Mouse (Mus musculus): ENCODE data around the gene Klhl11. TPM values are rescaled to one million over a fixed set of nuclear protein-coding genes. Genes with fewer than 3 reads are reported as not detected.
A peak's percentile ranks its signal among the peaks of the same experiment; 100 is the strongest.

The Klhl11 gene
- total and polyA plus RNA-seq, 2 experiments from 2014 or later = 10.7 to 56.5 TPM

GRCm38 (mm10) chr11:100500241-100500640 is 27.7 kb upstream of the Klhl11 start:
- no peak overlapping the region for H3K9ac ChIP-seq (replicated peaks; ENCODE audit: low read length)
- no peaks in the 10 kb centered on the region for H3K9me3 ChIP-seq (ENCODE audit: low read length)
- no peak for ATAC-seq
- WGBS = 81% methylated on average over 3 of the region's 3 CpGs
- no peak for TF ChIP-seq CTCF (IDR thresholded peaks at IDR 0.05; ENCODE audit: low read depth)
- peaks cover 66% of the 10 kb centered on the region for H3K36me3 ChIP-seq (ENCODE audit: insufficient read depth, low read length)
- DNase-seq (ENCODE audit: low spot score) = no peak
- H3K4me1 ChIP-seq (ENCODE audit: insufficient read depth, low read length) = no peaks in the 10 kb centered on the region
- no peak overlapping the region for H3K4me3 ChIP-seq (ENCODE audit: low read length)
- no peaks in the 10 kb centered on the region for H3K27me3 ChIP-seq (ENCODE audit: insufficient read depth, low read length)
- H3K4me2 ChIP-seq (ENCODE audit: low read depth, low read length) = no peak overlapping the region
- H3K27ac ChIP-seq = no peak overlapping the region

GRCm38 (mm10) chr11:100493771-100494170 is 21.2 kb upstream of the Klhl11 start:
- ATAC-seq (no peak), DNase-seq (ENCODE audit: low spot score) (no peak)
- Histone ChIP-seq H3K9ac (replicated peaks; ENCODE audit: low read length) (no peak overlapping the region), H3K4me2 (ENCODE audit: low read depth, low read length) (no peak overlapping the region), H3K4me1 (ENCODE audit: insufficient read depth, low read length) (no peaks in the 10 kb centered on the region), H3K36me3 (ENCODE audit: insufficient read depth, low read length) (peaks cover 77% of the 10 kb centered on the region), H3K27me3 (ENCODE audit: insufficient read depth, low read length) (no peaks in the 10 kb centered on the region), H3K27ac (no peak overlapping the region), H3K9me3 (ENCODE audit: low read length) (no peaks in the 10 kb centered on the region), H3K4me3 (ENCODE audit: low read length) (no peak overlapping the region)
- no peak for TF ChIP-seq CTCF (IDR thresholded peaks at IDR 0.05; ENCODE audit: low read depth)
- WGBS = 91% methylated on average over 12 of the region's 12 CpGs

- Histone ChIP-seq H3K36me3 (ENCODE audit: insufficient read depth, low read length) (peaks cover 54% of the 10 kb centered on the region), H3K27me3 (ENCODE audit: insufficient read depth, low read length) (no peaks in the 10 kb centered on the region), H3K4me1 (ENCODE audit: insufficient read depth, low read length) (no peaks in the 10 kb centered on the region), H3K9me3 (ENCODE audit: low read length) (no peaks in the 10 kb centered on the region), H3K4me3 (ENCODE audit: low read length) (no peak overlapping the region), H3K9ac (replicated peaks; ENCODE audit: low read length) (no peak overlapping the region), H3K4me2 (ENCODE audit: low read depth, low read length) (no peak overlapping the region), H3K27ac (no peak overlapping the region)
- TF ChIP-seq CTCF (IDR thresholded peaks at IDR 0.05; ENCODE audit: low read depth) = peak; percentile 58
- 92% methylated on average over 6 of the region's 6 CpGs for WGBS
- peak; percentile 7 for DNase-seq (ENCODE audit: low spot score)
- ATAC-seq = no peak
Observed at GRCm38 (mm10) chr11:100490951-100491350, 18.4 kb upstream of the Klhl11 start.

GRCm38 (mm10) chr11:100485801-100486538 is 13.4 kb upstream of the Klhl11 start:
- no peak overlapping the region for H3K9ac ChIP-seq (replicated peaks; ENCODE audit: low read length)
- DNase-seq (ENCODE audit: low spot score) = peak; percentile 68
- H3K27ac ChIP-seq = no peak overlapping the region
- TF ChIP-seq CTCF (IDR thresholded peaks at IDR 0.05; ENCODE audit: low read depth) = peak; percentile 67
- peaks cover 48% of the 10 kb centered on the region for H3K36me3 ChIP-seq (ENCODE audit: insufficient read depth, low read length)
- H3K27me3 ChIP-seq (ENCODE audit: insufficient read depth, low read length) = no peaks in the 10 kb centered on the region
- no peak for ATAC-seq
- WGBS = 87% methylated on average over 8 of the region's 8 CpGs
- no peak overlapping the region for H3K4me3 ChIP-seq (ENCODE audit: low read length)
- H3K9me3 ChIP-seq (ENCODE audit: low read length) = no peaks in the 10 kb centered on the region
- H3K4me1 ChIP-seq (ENCODE audit: insufficient read depth, low read length) = no peaks in the 10 kb centered on the region
- no peak overlapping the region for H3K4me2 ChIP-seq (ENCODE audit: low read depth, low read length)

GRCm38 (mm10) chr11:100484461-100484860 is 11.9 kb upstream of the Klhl11 start:
- ATAC-seq (no peak), DNase-seq (ENCODE audit: low spot score) (no peak)
- 98% methylated on average over 3 of the region's 3 CpGs for WGBS
- no peak for TF ChIP-seq CTCF (IDR thresholded peaks at IDR 0.05; ENCODE audit: low read depth)
- no peaks in the 10 kb centered on the region for H3K4me1 ChIP-seq (ENCODE audit: insufficient read depth, low read length)
- H3K9me3 ChIP-seq (ENCODE audit: low read length) = no peaks in the 10 kb centered on the region
- H3K27ac ChIP-seq = no peak overlapping the region
- H3K27me3 ChIP-seq (ENCODE audit: insufficient read depth, low read length) = no peaks in the 10 kb centered on the region
- H3K4me3 ChIP-seq (ENCODE audit: low read length) = no peak overlapping the region
- no peak overlapping the region for H3K9ac ChIP-seq (replicated peaks; ENCODE audit: low read length)
- H3K36me3 ChIP-seq (ENCODE audit: insufficient read depth, low read length) = peaks cover 49% of the 10 kb centered on the region
- H3K4me2 ChIP-seq (ENCODE audit: low read depth, low read length) = no peak overlapping the region

- H3K36me3 ChIP-seq (ENCODE audit: insufficient read depth, low read length) = peaks cover 57% of the 10 kb centered on the region
- H3K4me3 ChIP-seq (ENCODE audit: low read length) = no peak overlapping the region
- TF ChIP-seq CTCF (IDR thresholded peaks at IDR 0.05; ENCODE audit: low read depth) = no peak
- WGBS = 93% methylated on average over 7 of the region's 7 CpGs
- H3K4me2 ChIP-seq (ENCODE audit: low read depth, low read length) = no peak overlapping the region
- no peak overlapping the region for H3K27ac ChIP-seq
- no peaks in the 10 kb centered on the region for H3K27me3 ChIP-seq (ENCODE audit: insufficient read depth, low read length)
- no peaks in the 10 kb centered on the region for H3K4me1 ChIP-seq (ENCODE audit: insufficient read depth, low read length)
- no peaks in the 10 kb centered on the region for H3K9me3 ChIP-seq (ENCODE audit: low read length)
- ATAC-seq (no peak), DNase-seq (ENCODE audit: low spot score) (no peak)
- H3K9ac ChIP-seq (replicated peaks; ENCODE audit: low read length) = no peak overlapping the region
Observed at GRCm38 (mm10) chr11:100479152-100479551, 6.6 kb upstream of the Klhl11 start.

- H3K27ac ChIP-seq = no peak overlapping the region
- H3K4me3 ChIP-seq (ENCODE audit: low read length) = no peak overlapping the region
- no peak overlapping the region for H3K4me2 ChIP-seq (ENCODE audit: low read depth, low read length)
- TF ChIP-seq CTCF (IDR thresholded peaks at IDR 0.05; ENCODE audit: low read depth) = no peak
- H3K9ac ChIP-seq (replicated peaks; ENCODE audit: low read length) = no peak overlapping the region
- ATAC-seq (no peak), DNase-seq (ENCODE audit: low spot score) (no peak)
- H3K4me1 ChIP-seq (ENCODE audit: insufficient read depth, low read length) = no peaks in the 10 kb centered on the region
- peaks cover 37% of the 10 kb centered on the region for H3K36me3 ChIP-seq (ENCODE audit: insufficient read depth, low read length)
- WGBS = 94% methylated on average over 5 of the region's 5 CpGs
- H3K27me3 ChIP-seq (ENCODE audit: insufficient read depth, low read length) = no peaks in the 10 kb centered on the region
- H3K9me3 ChIP-seq (ENCODE audit: low read length) = no peaks in the 10 kb centered on the region
Observed at GRCm38 (mm10) chr11:100476281-100476680, 3.7 kb upstream of the Klhl11 start.

All from hindbrain, postnatal 0 days (tissue).